Mouse (Mus musculus): ENCODE data around the gene Nlrp6.
A peak's percentile ranks its signal among the peaks of the same experiment; 100 is the strongest.
"Not testable (repeated sequence)": the region's sequence is repeated elsewhere in the genome, so short reads cannot be mapped to it uniquely, and the experiment has no call there.

Gene Nlrp6

GRCm38 (mm10) chr7:140949255-140949654 lies 28.6 kb downstream of the Nlrp6 start:
- DNase-seq (ENCODE audit: low read depth, low spot score) = no peak

GRCm38 (mm10) chr7:140949824-140950530 lies 29.3 kb downstream of the Nlrp6 start, which contains the start of gene Ifitm5:
Gene Ifitm5, minus strand, starts transcription at chr7:140950291.
- no peak for DNase-seq (ENCODE audit: low read depth, low spot score)

GRCm38 (mm10) chr7:140951051-140951450 lies 30.3 kb downstream of the Nlrp6 start:
- DNase-seq (ENCODE audit: low read depth, low spot score) = no peak

- DNase-seq (ENCODE audit: low read depth, low spot score) = no peak
These were observed 31.1 kb downstream of the Nlrp6 start for GRCm38 (mm10) chr7:140951765-140952164.

- DNase-seq (ENCODE audit: low read depth, low spot score) = no peak
These were observed 31.7 kb downstream of the Nlrp6 start for GRCm38 (mm10) chr7:140952441-140952840.

- no peak for DNase-seq (ENCODE audit: low read depth, low spot score)
These were observed 32.4 kb downstream of the Nlrp6 start for GRCm38 (mm10) chr7:140953133-140953532.

- DNase-seq (ENCODE audit: low read depth, low spot score) = no peak
These were observed 33.4 kb downstream of the Nlrp6 start for GRCm38 (mm10) chr7:140953800-140954732.

- no peak for DNase-seq (ENCODE audit: low read depth, low spot score)
These were observed 34.0 kb downstream of the Nlrp6 start for GRCm38 (mm10) chr7:140954733-140955071.

GRCm38 (mm10) chr7:140955342-140955741 lies 34.6 kb downstream of the Nlrp6 start:
- no peak for DNase-seq (ENCODE audit: low read depth, low spot score)

- DNase-seq (ENCODE audit: low read depth, low spot score) = no peak
These were observed 35.3 kb downstream of the Nlrp6 start, which contains the start of the genes Gm45717 and Ifitm2 for GRCm38 (mm10) chr7:140955758-140956555. Gene Gm45717, minus strand, starts transcription at chr7:140955937. Gene Ifitm2, minus strand, starts transcription at chr7:140955987.

- DNase-seq (ENCODE audit: low read depth, low spot score) = no peak
These were observed 35.8 kb downstream of the Nlrp6 start for GRCm38 (mm10) chr7:140956556-140956869.

- DNase-seq (ENCODE audit: low read depth, low spot score) = no peak
These were observed 38.6 kb downstream of the Nlrp6 start for GRCm38 (mm10) chr7:140959181-140959901.

- DNase-seq (ENCODE audit: low read depth, low spot score) = no peak
These were observed 39.3 kb downstream of the Nlrp6 start for GRCm38 (mm10) chr7:140960026-140960425.

- DNase-seq (ENCODE audit: low read depth, low spot score) = no peak
These were observed 40.7 kb downstream of the Nlrp6 start for GRCm38 (mm10) chr7:140961416-140961815.

- no peak for DNase-seq (ENCODE audit: low read depth, low spot score)
These were observed 42.0 kb downstream of the Nlrp6 start for GRCm38 (mm10) chr7:140962733-140963132.

GRCm38 (mm10) chr7:140966921-140967320 lies 46.2 kb downstream of the Nlrp6 start, which contains the start of gene Ifitm1:
Gene Ifitm1, plus strand, starts transcription at chr7:140967221.
- DNase-seq (ENCODE audit: low read depth, low spot score) = no peak

GRCm38 (mm10) chr7:140967862-140968591 lies 47.3 kb downstream of the Nlrp6 start:
- no peak for DNase-seq (ENCODE audit: low read depth, low spot score)

GRCm38 (mm10) chr7:140968710-140969109 lies 48.0 kb downstream of the Nlrp6 start:
- DNase-seq (ENCODE audit: low read depth, low spot score) = not testable (repeated sequence)

GRCm38 (mm10) chr7:140970931-140971330 lies 50.2 kb downstream of the Nlrp6 start:
- peak; percentile 21 for DNase-seq (ENCODE audit: low read depth, low spot score)

- DNase-seq (ENCODE audit: low read depth, low spot score) = no peak
These were observed 50.9 kb downstream of the Nlrp6 start for GRCm38 (mm10) chr7:140971479-140972171.
